In the genomic region with DNA sequence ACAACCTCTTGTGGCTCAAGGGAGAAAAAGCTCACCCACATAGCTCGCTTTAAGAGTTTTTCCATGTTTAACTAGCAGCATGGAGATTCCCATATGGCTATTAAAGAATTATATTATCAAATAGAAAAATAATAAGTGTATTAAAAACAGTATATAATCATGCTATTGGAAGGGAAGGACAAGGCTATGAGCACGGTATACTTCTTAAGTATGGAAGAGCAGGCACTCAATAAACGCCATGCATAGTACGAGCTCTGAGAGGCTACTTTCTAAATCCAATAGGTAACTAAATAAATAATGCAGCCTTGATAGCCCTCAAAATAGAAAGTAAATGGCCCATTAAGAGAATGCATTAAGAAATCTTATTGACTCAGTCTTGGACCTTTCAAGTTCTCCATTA, we compare ENCODE assay signal across 19 mouse cellular contexts.
A peak's percentile ranks its signal among the peaks of the same experiment; 100 is the strongest.
DNase-seq lines count a peak whose midpoint lies in the region; ATAC-seq lines count a peak whose summit lies in the region.
"Had no signal": no experiment of that assay in that cellular context is flagged by ENCODE, and none has a peak within 500 bp of the region (broad histone marks: within the 10 kb centered on the region; RNA-seq: fewer than 3 reads in every experiment).

No protein-coding gene starts in this region.

- no peaks in the 10 kb centered on the region for H3K27me3 ChIP-seq in kidney, embryonic 15.5 days
- no peaks in the 10 kb centered on the region for H3K27me3 ChIP-seq in kidney, embryonic 14.5 days (ENCODE audit: control insufficient read depth, insufficient read depth, low read length)
- no peaks in the 10 kb centered on the region; the same call in 1 of the 2 replicates for H3K27me3 ChIP-seq in limb, embryonic 12.5 days
- no peaks in the 10 kb centered on the region for H3K27me3 ChIP-seq in limb, embryonic 10.5 days (ENCODE audit: low read depth, poor library complexity, severe bottlenecking)
- peaks cover 7% of the 10 kb centered on the region for H3K27me3 ChIP-seq in limb, embryonic 13.5 days
- H3K27me3 ChIP-seq in liver, embryonic 12.5 days (replicated peaks) = no peaks in the 10 kb centered on the region
- H3K27me3 ChIP-seq: embryonic facial prominence, embryonic 12.5 days; forebrain, embryonic 13.5 days; forebrain, embryonic 15.5 days had no signal

- H3K9me3 ChIP-seq in kidney, embryonic 15.5 days (replicated peaks) = no peaks in the 10 kb centered on the region
- no peaks in the 10 kb centered on the region for H3K9me3 ChIP-seq in kidney, embryonic 14.5 days (ENCODE audit: control insufficient read depth, low read length)
- no peaks in the 10 kb centered on the region for H3K9me3 ChIP-seq in limb, embryonic 12.5 days
- H3K9me3 ChIP-seq in limb, embryonic 10.5 days (replicated peaks) = no peaks in the 10 kb centered on the region
- H3K9me3 ChIP-seq in limb, embryonic 13.5 days = no peaks in the 10 kb centered on the region
- H3K9me3 ChIP-seq in liver, embryonic 12.5 days (replicated peaks) = no peaks in the 10 kb centered on the region
- H3K9me3 ChIP-seq: embryonic facial prominence, embryonic 10.5 days; embryonic facial prominence, embryonic 12.5 days; forebrain, embryonic 13.5 days; forebrain, embryonic 15.5 days had no signal

- H3K4me2 ChIP-seq in kidney, embryonic 15.5 days = no peak overlapping the region
- H3K4me2 ChIP-seq in kidney, embryonic 14.5 days (replicated peaks; ENCODE audit: low read depth, low read length) = no peak overlapping the region
- H3K4me2 ChIP-seq in limb, embryonic 12.5 days = no peak overlapping the region
- no peak overlapping the region for H3K4me2 ChIP-seq in limb, embryonic 13.5 days (replicated peaks)
- H3K4me2 ChIP-seq in liver, embryonic 12.5 days = no peak overlapping the region
- H3K4me2 ChIP-seq: embryonic facial prominence, embryonic 12.5 days; forebrain, embryonic 13.5 days; forebrain, embryonic 15.5 days had no signal

- H3K27ac ChIP-seq in kidney, embryonic 15.5 days = peak overlapping the region; percentile 64; the same call in 1 of the 2 replicates
- H3K27ac ChIP-seq in kidney, embryonic 14.5 days (ENCODE audit: low read depth, low read length) = no peak overlapping the region
- no peak overlapping the region for H3K27ac ChIP-seq in limb, embryonic 12.5 days
- H3K27ac ChIP-seq in limb, embryonic 10.5 days = no peak overlapping the region
- H3K27ac ChIP-seq in limb, embryonic 13.5 days = no peak overlapping the region
- no peak overlapping the region for H3K27ac ChIP-seq in liver, embryonic 12.5 days
- H3K27ac ChIP-seq: embryonic facial prominence, embryonic 10.5 days; embryonic facial prominence, embryonic 12.5 days; forebrain, embryonic 13.5 days; forebrain, embryonic 15.5 days had no signal

- WGBS in kidney, embryonic 15.5 days = 69% methylated on average over 4 of the region's 4 CpGs
- WGBS in kidney, embryonic 14.5 days = 82% methylated on average over 4 of the region's 4 CpGs
- WGBS in limb, embryonic 12.5 days = 39% methylated on average over 4 of the region's 4 CpGs
- WGBS in limb, embryonic 10.5 days = 89% methylated on average over 4 of the region's 4 CpGs
- 29% methylated on average over 4 of the region's 4 CpGs for WGBS in limb, embryonic 13.5 days
- WGBS in liver, embryonic 12.5 days (ENCODE audit: insufficient replicate concordance) = 74% methylated on average over 4 of the region's 4 CpGs

- H3K4me3 ChIP-seq in kidney, embryonic 15.5 days (replicated peaks) = no peak overlapping the region
- H3K4me3 ChIP-seq in kidney, embryonic 14.5 days (ENCODE audit: low read length) = no peak overlapping the region
- no peak overlapping the region for H3K4me3 ChIP-seq in limb, embryonic 12.5 days (replicated peaks)
- H3K4me3 ChIP-seq in limb, embryonic 10.5 days = no peak overlapping the region
- no peak overlapping the region for H3K4me3 ChIP-seq in limb, embryonic 13.5 days
- H3K4me3 ChIP-seq in liver, embryonic 12.5 days = no peak overlapping the region
- H3K4me3 ChIP-seq: embryonic facial prominence, embryonic 10.5 days; embryonic facial prominence, embryonic 12.5 days; forebrain, embryonic 13.5 days; forebrain, embryonic 15.5 days had no signal

- no peaks in the 10 kb centered on the region for H3K4me1 ChIP-seq in kidney, embryonic 15.5 days
- H3K4me1 ChIP-seq in kidney, embryonic 14.5 days (ENCODE audit: control insufficient read depth, insufficient read depth, low read length) = no peaks in the 10 kb centered on the region
- H3K4me1 ChIP-seq in limb, embryonic 12.5 days (replicated peaks) = peaks cover 9% of the 10 kb centered on the region; the same call in 1 of the 2 replicates
- peaks cover 25% of the 10 kb centered on the region for H3K4me1 ChIP-seq in limb, embryonic 10.5 days
- peaks cover 12% of the 10 kb centered on the region for H3K4me1 ChIP-seq in limb, embryonic 13.5 days
- H3K4me1 ChIP-seq in liver, embryonic 12.5 days = no peaks in the 10 kb centered on the region
- H3K4me1 ChIP-seq: embryonic facial prominence, embryonic 10.5 days; embryonic facial prominence, embryonic 12.5 days; forebrain, embryonic 13.5 days; forebrain, embryonic 15.5 days had no signal

- no peaks in the 10 kb centered on the region for H3K36me3 ChIP-seq in kidney, embryonic 15.5 days
- no peaks in the 10 kb centered on the region for H3K36me3 ChIP-seq in kidney, embryonic 14.5 days (ENCODE audit: control insufficient read depth, insufficient read depth, low read length)
- no peaks in the 10 kb centered on the region for H3K36me3 ChIP-seq in limb, embryonic 12.5 days
- no peaks in the 10 kb centered on the region for H3K36me3 ChIP-seq in limb, embryonic 10.5 days
- H3K36me3 ChIP-seq in limb, embryonic 13.5 days = no peaks in the 10 kb centered on the region
- no peaks in the 10 kb centered on the region for H3K36me3 ChIP-seq in liver, embryonic 12.5 days
- H3K36me3 ChIP-seq: embryonic facial prominence, embryonic 10.5 days; embryonic facial prominence, embryonic 12.5 days; forebrain, embryonic 15.5 days had no signal

- DNase-seq in limb, embryonic 10.5 days (ENCODE audit: low spot score) = no peak
- DNase-seq in left cerebral cortex, adult 8-10 months (ENCODE audit: low spot score in 2 of 2) = no peak
- DNase-seq: adrenal gland, adult 2 months; adrenal gland, postnatal 10 days; adrenal gland, postnatal 25 days; cerebellum, adult 11-12 months; cerebellum, adult 2 months; cerebellum, adult 9-10 months; cerebellum, postnatal 10 days; cerebellum, postnatal 25 days had no signal

- no peak overlapping the region for H3K9ac ChIP-seq in kidney, embryonic 15.5 days
- no peak overlapping the region for H3K9ac ChIP-seq in kidney, embryonic 14.5 days (ENCODE audit: low read depth, low read length)
- no peak overlapping the region for H3K9ac ChIP-seq in limb, embryonic 12.5 days (replicated peaks)
- H3K9ac ChIP-seq in limb, embryonic 13.5 days = no peak overlapping the region
- no peak overlapping the region for H3K9ac ChIP-seq in liver, embryonic 12.5 days
- H3K9ac ChIP-seq: embryonic facial prominence, embryonic 12.5 days; forebrain, embryonic 13.5 days; forebrain, embryonic 15.5 days had no signal

- ATAC-seq in kidney, embryonic 15.5 days (replicated peaks; ENCODE audit: low FRiP score) = 0 out of 2 replicates have a peak, but pooled peaks have one; percentile 29
- ATAC-seq in kidney, embryonic 14.5 days (ENCODE audit: low FRiP score, low TSS enrichment) = no peak
- peak; percentile 63; the same call in 1 of the 2 replicates for ATAC-seq in limb, embryonic 12.5 days (ENCODE audit: insufficient number of reproducible peaks, insufficient read depth, low FRiP score, low TSS enrichment, low read depth)
- peak; percentile 76 for ATAC-seq in limb, embryonic 13.5 days (ENCODE audit: low FRiP score, low read depth)
- ATAC-seq in liver, embryonic 12.5 days = no peak
- ATAC-seq: forebrain, embryonic 13.5 days; forebrain, embryonic 15.5 days had no signal

Comparison
In these comparisons a context has a peak if more than half of its experiments do, and no peak if none do; other contexts are left out.
1. ATAC-seq: peak in kidney, embryonic 15.5 days (single experiment), limb, embryonic 12.5 days (single experiment) and limb, embryonic 13.5 days (single experiment); none in kidney, embryonic 14.5 days (single experiment) and liver, embryonic 12.5 days (single experiment).